Mouse (Mus musculus) bone marrow macrophage, adult 2 months (primary cell): Measurements from ENCODE around the gene Palmd.

Experiments used
- CTCF ChIP-seq: IDR thresholded peaks from 2 replicates; pipeline ENCODE4 v1.5.1; 2012; ENCODE audit warnings: low read depth, mild to moderate bottlenecking, low read length, moderate library complexity
- POLR2A ChIP-seq: IDR thresholded peaks from 2 replicates; pipeline ENCODE4 v1.6.1; 2012; ENCODE audit warnings: mild to moderate bottlenecking, low read depth, low read length, borderline replicate concordance

DNA sequence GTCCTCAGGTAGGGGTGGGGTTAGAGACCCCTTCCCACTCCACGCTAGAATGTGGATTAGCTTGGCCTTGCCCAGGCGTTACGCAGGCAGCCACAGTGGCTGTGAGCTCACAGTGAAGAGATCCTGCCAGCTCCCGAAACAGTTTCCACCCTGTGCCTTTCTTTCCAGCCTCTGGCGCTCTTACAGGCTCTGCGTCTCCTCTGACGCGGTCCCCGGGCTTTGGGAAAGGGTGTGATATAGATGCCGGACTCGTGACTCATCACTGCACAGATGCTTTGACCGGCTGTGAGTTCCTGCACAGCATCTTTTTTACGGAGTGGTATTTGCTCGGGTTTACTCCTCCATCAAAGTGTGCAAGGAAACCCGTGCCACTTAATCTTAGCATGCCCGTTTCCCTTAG lies 62.9 kb downstream of the Palmd start:
- TF ChIP-seq CTCF (no peak), POLR2A (no peak)
